Mouse (Mus musculus) brain, embryonic 14.5 days (tissue): ENCODE measurements at regions not wholly inside any gene's neighbourhood (a gene's known extent, or its start where the extent isn't known, plus 50 kb on each side); places are given as distances from the start of the nearest gene placed in this dataset.

Experiments
- CTCF ChIP-seq: fragments of 200-500 bp; IDR thresholded peaks from 2 replicates; pipeline ENCODE4 v1.5.1; 2012; ENCODE audit warnings: inconsistent platforms, mild to moderate bottlenecking, moderate library complexity, borderline replicate concordance; ENCODE audit not compliant: insufficient read depth, insufficient read length; ENCODE audit errors: extremely low read depth
- POLR2A ChIP-seq: fragments of 200-500 bp; IDR thresholded peaks from 2 replicates; pipeline ENCODE4 v1.6.1; 2012; ENCODE audit warnings: mild to moderate bottlenecking, inconsistent platforms, borderline replicate concordance; ENCODE audit not compliant: poor library complexity, insufficient read depth, insufficient read length, severe bottlenecking; ENCODE audit errors: extremely low read depth

- no peak for TF ChIP-seq POLR2A
- TF ChIP-seq CTCF = no peak
Observed at GRCm38 (mm10) chr3:38793221-38793620, 93.5 kb upstream of the Fat4 start.
